Mouse (Mus musculus): ENCODE measurements around the gene Pdlim7. TPM values are rescaled to one million over a fixed set of nuclear protein-coding genes. Genes with fewer than 3 reads are reported as not detected.

The Pdlim7 gene
- polyA plus RNA-seq, 1 experiment from 2014 or later = 124 TPM

- DNase-seq (ENCODE audit: low spot score) (peak; percentile 85), ATAC-seq (replicated peaks; ENCODE audit: insufficient number of reproducible peaks, low FRiP score, low TSS enrichment, low read depth) (peak; percentile 76)
- Histone ChIP-seq H3K27ac (replicated peaks; ENCODE audit: low read depth, low read length) (peak within 1 kb of the TSS; percentile 95), H3K4me1 (ENCODE audit: control insufficient read depth, insufficient read depth, low read length) (peaks cover 16% of the 10 kb centered on the region), H3K27me3 (ENCODE audit: control insufficient read depth, insufficient read depth, low read length) (no peaks in the 10 kb centered on the region), H3K4me2 (ENCODE audit: low read depth, low read length) (peak within 1 kb of the TSS; percentile 61), H3K9ac (replicated peaks; ENCODE audit: low read length) (peak within 1 kb of the TSS; percentile 100), H3K4me3 (ENCODE audit: low read depth, low read length) (peak within 1 kb of the TSS; percentile 95), H3K36me3 (replicated peaks; ENCODE audit: control insufficient read depth, insufficient read depth, low read depth, low read length) (no peaks in the 10 kb centered on the region), H3K9me3 (replicated peaks; ENCODE audit: control insufficient read depth, low read length) (no peaks in the 10 kb centered on the region)
- WGBS = under 1% methylated on average over 54 of the region's 83 CpGs
These were observed 25.6 kb downstream of the Pdlim7 start, which contains the start of gene Dbn1 for GRCm38 (mm10) chr13:55487578-55488498. Gene Dbn1 (minus strand): TSS chr13:55488111.

GRCm38 (mm10) chr13:55486916-55487577, 26.4 kb downstream of the Pdlim7 start:
- Histone ChIP-seq H3K9me3 (replicated peaks; ENCODE audit: control insufficient read depth, low read length) (no peaks in the 10 kb centered on the region), H3K4me2 (ENCODE audit: low read depth, low read length) (peak overlapping the region; percentile 61), H3K27ac (replicated peaks; ENCODE audit: low read depth, low read length) (peak overlapping the region; percentile 95), H3K4me3 (ENCODE audit: low read depth, low read length) (peak overlapping the region; percentile 95), H3K9ac (replicated peaks; ENCODE audit: low read length) (peak overlapping the region; percentile 100), H3K27me3 (ENCODE audit: control insufficient read depth, insufficient read depth, low read length) (no peaks in the 10 kb centered on the region), H3K4me1 (ENCODE audit: control insufficient read depth, insufficient read depth, low read length) (peaks cover 16% of the 10 kb centered on the region), H3K36me3 (replicated peaks; ENCODE audit: control insufficient read depth, insufficient read depth, low read depth, low read length) (no peaks in the 10 kb centered on the region; the same call in 1 of the 2 replicates)
- ATAC-seq (replicated peaks; ENCODE audit: insufficient number of reproducible peaks, low FRiP score, low TSS enrichment, low read depth) (peak; percentile 47), DNase-seq (ENCODE audit: low spot score) (peak; percentile 70)
- under 1% methylated on average over 27 of the region's 29 CpGs for WGBS

GRCm38 (mm10) chr13:55486029-55486794, 27.3 kb downstream of the Pdlim7 start:
- no peaks in the 10 kb centered on the region for H3K27me3 ChIP-seq (ENCODE audit: control insufficient read depth, insufficient read depth, low read length)
- H3K4me3 ChIP-seq (ENCODE audit: low read depth, low read length) = peak overlapping the region; percentile 95
- ATAC-seq (replicated peaks; ENCODE audit: insufficient number of reproducible peaks, low FRiP score, low TSS enrichment, low read depth) = no peak
- H3K27ac ChIP-seq (replicated peaks; ENCODE audit: low read depth, low read length) = peak overlapping the region; percentile 16; the same call in 1 of the 2 replicates
- peaks cover 7% of the 10 kb centered on the region for H3K36me3 ChIP-seq (replicated peaks; ENCODE audit: control insufficient read depth, insufficient read depth, low read depth, low read length)
- no peak for DNase-seq (ENCODE audit: low spot score)
- WGBS = 38% methylated on average over 14 of the region's 14 CpGs
- H3K4me1 ChIP-seq (ENCODE audit: control insufficient read depth, insufficient read depth, low read length) = peaks cover 16% of the 10 kb centered on the region
- H3K9me3 ChIP-seq (replicated peaks; ENCODE audit: control insufficient read depth, low read length) = no peaks in the 10 kb centered on the region
- peak overlapping the region; percentile 61 for H3K4me2 ChIP-seq (ENCODE audit: low read depth, low read length)
- peak overlapping the region; percentile 100 for H3K9ac ChIP-seq (replicated peaks; ENCODE audit: low read length)

GRCm38 (mm10) chr13:55484520-55485088, 28.9 kb downstream of the Pdlim7 start:
- ATAC-seq (replicated peaks; ENCODE audit: insufficient number of reproducible peaks, low FRiP score, low TSS enrichment, low read depth) (no peak), DNase-seq (ENCODE audit: low spot score) (no peak)
- no peak overlapping the region for H3K9ac ChIP-seq (replicated peaks; ENCODE audit: low read length)
- no peaks in the 10 kb centered on the region for H3K9me3 ChIP-seq (replicated peaks; ENCODE audit: control insufficient read depth, low read length)
- H3K4me2 ChIP-seq (ENCODE audit: low read depth, low read length) = peak overlapping the region; percentile 61; the same call in 1 of the 2 replicates
- H3K36me3 ChIP-seq (replicated peaks; ENCODE audit: control insufficient read depth, insufficient read depth, low read depth, low read length) = peaks cover 10% of the 10 kb centered on the region
- peaks cover 16% of the 10 kb centered on the region for H3K4me1 ChIP-seq (ENCODE audit: control insufficient read depth, insufficient read depth, low read length)
- H3K27ac ChIP-seq (replicated peaks; ENCODE audit: low read depth, low read length) = no peak overlapping the region
- H3K27me3 ChIP-seq (ENCODE audit: control insufficient read depth, insufficient read depth, low read length) = no peaks in the 10 kb centered on the region
- H3K4me3 ChIP-seq (ENCODE audit: low read depth, low read length) = peak overlapping the region; percentile 95; the same call in 1 of the 2 replicates
- WGBS = 17% methylated on average over 7 of the region's 7 CpGs

GRCm38 (mm10) chr13:55483593-55483992, 29.9 kb downstream of the Pdlim7 start:
- no peaks in the 10 kb centered on the region for H3K27me3 ChIP-seq (ENCODE audit: control insufficient read depth, insufficient read depth, low read length)
- 41% methylated on average over 15 of the region's 15 CpGs for WGBS
- H3K4me2 ChIP-seq (ENCODE audit: low read depth, low read length) = no peak overlapping the region; the same call in 1 of the 2 replicates
- peaks cover 16% of the 10 kb centered on the region for H3K4me1 ChIP-seq (ENCODE audit: control insufficient read depth, insufficient read depth, low read length)
- peaks cover 10% of the 10 kb centered on the region for H3K36me3 ChIP-seq (replicated peaks; ENCODE audit: control insufficient read depth, insufficient read depth, low read depth, low read length)
- no peaks in the 10 kb centered on the region for H3K9me3 ChIP-seq (replicated peaks; ENCODE audit: control insufficient read depth, low read length)
- no peak overlapping the region for H3K4me3 ChIP-seq (ENCODE audit: low read depth, low read length)
- no peak overlapping the region for H3K9ac ChIP-seq (replicated peaks; ENCODE audit: low read length)
- no peak overlapping the region for H3K27ac ChIP-seq (replicated peaks; ENCODE audit: low read depth, low read length)
- no peak for ATAC-seq (replicated peaks; ENCODE audit: insufficient number of reproducible peaks, low FRiP score, low TSS enrichment, low read depth)
- peak; percentile 43 for DNase-seq (ENCODE audit: low spot score)

GRCm38 (mm10) chr13:55483071-55483470, 30.4 kb downstream of the Pdlim7 start:
- WGBS = 30% methylated on average over 9 of the region's 9 CpGs
- ATAC-seq (replicated peaks; ENCODE audit: insufficient number of reproducible peaks, low FRiP score, low TSS enrichment, low read depth) = no peak

GRCm38 (mm10) chr13:55482542-55482941, 30.9 kb downstream of the Pdlim7 start:
- H3K9ac ChIP-seq (replicated peaks; ENCODE audit: low read length) = no peak overlapping the region
- H3K9me3 ChIP-seq (replicated peaks; ENCODE audit: control insufficient read depth, low read length) = no peaks in the 10 kb centered on the region
- peaks cover 11% of the 10 kb centered on the region for H3K36me3 ChIP-seq (replicated peaks; ENCODE audit: control insufficient read depth, insufficient read depth, low read depth, low read length)
- 90% methylated on average over 7 of the region's 7 CpGs for WGBS
- H3K27ac ChIP-seq (replicated peaks; ENCODE audit: low read depth, low read length) = no peak overlapping the region
- H3K4me1 ChIP-seq (ENCODE audit: control insufficient read depth, insufficient read depth, low read length) = peaks cover 16% of the 10 kb centered on the region
- DNase-seq (ENCODE audit: low spot score) (no peak), ATAC-seq (replicated peaks; ENCODE audit: insufficient number of reproducible peaks, low FRiP score, low TSS enrichment, low read depth) (no peak)
- no peak overlapping the region for H3K4me3 ChIP-seq (ENCODE audit: low read depth, low read length)
- H3K27me3 ChIP-seq (ENCODE audit: control insufficient read depth, insufficient read depth, low read length) = no peaks in the 10 kb centered on the region
- H3K4me2 ChIP-seq (ENCODE audit: low read depth, low read length) = no peak overlapping the region

More at GRCm38 (mm10) chr13:55483071-55483470, 30.4 kb downstream of the Pdlim7 start:
- no peak overlapping the region for H3K4me3 ChIP-seq (ENCODE audit: low read depth, low read length)
- DNase-seq (ENCODE audit: low spot score) = no peak
- no peak overlapping the region for H3K27ac ChIP-seq (replicated peaks; ENCODE audit: low read depth, low read length)
- H3K4me2 ChIP-seq (ENCODE audit: low read depth, low read length) = no peak overlapping the region; the same call in 1 of the 2 replicates
- H3K4me1 ChIP-seq (ENCODE audit: control insufficient read depth, insufficient read depth, low read length) = peaks cover 16% of the 10 kb centered on the region
- H3K9me3 ChIP-seq (replicated peaks; ENCODE audit: control insufficient read depth, low read length) = no peaks in the 10 kb centered on the region
- H3K27me3 ChIP-seq (ENCODE audit: control insufficient read depth, insufficient read depth, low read length) = no peaks in the 10 kb centered on the region
- peaks cover 10% of the 10 kb centered on the region for H3K36me3 ChIP-seq (replicated peaks; ENCODE audit: control insufficient read depth, insufficient read depth, low read depth, low read length)
- no peak overlapping the region for H3K9ac ChIP-seq (replicated peaks; ENCODE audit: low read length)

All from embryonic facial prominence, embryonic 11.5 days (tissue).